Mouse (Mus musculus): ENCODE measurements around the gene Btg2. TPM values are rescaled to one million over a fixed set of nuclear protein-coding genes. Genes with fewer than 3 reads are reported as not detected.

Gene Btg2
- total RNA-seq, 2 experiments from 2014 or later: 23.1 to 32.7 TPM

DNA sequence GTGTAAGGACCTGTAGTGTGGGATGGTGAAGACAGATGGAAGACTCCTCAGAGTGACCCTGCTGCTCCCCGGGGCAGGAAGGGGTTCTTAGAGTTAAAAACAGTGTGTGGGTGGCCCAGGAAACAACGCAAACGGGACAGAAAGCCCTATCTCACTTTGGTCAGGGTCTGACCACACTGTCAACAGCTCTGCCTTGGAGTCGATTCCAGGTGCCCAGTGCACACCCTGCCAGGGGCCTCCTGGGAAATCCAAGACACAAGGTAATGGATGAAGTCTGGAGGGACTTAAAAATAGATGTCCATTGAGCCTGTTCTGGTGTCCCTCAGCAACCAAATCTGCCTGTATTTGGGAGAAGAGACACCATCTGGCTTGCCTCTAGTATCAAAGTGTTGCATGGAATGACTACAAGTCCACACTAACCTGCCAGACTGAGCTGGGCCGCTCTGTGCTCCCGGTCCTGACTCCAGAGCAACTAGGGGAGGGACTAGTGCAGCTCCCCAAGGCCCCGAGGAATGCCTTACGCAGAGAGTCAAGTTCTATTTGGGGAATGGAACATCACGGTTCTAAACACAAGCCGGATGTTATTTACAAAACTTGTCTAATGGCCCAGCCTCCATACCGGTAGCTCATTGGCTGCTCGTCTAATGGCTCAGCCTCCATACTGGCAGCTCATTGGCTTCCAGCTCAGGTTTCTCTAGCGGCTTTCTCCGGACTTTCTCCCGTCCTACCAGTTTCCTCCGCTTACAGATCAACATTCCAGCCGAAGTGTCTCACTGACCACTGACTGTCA, 20.0 kb upstream of the Btg2 start:
- peak; percentile 74 to 78 for DNase-seq (ENCODE audit: low spot score in 2 of 2)

DNA sequence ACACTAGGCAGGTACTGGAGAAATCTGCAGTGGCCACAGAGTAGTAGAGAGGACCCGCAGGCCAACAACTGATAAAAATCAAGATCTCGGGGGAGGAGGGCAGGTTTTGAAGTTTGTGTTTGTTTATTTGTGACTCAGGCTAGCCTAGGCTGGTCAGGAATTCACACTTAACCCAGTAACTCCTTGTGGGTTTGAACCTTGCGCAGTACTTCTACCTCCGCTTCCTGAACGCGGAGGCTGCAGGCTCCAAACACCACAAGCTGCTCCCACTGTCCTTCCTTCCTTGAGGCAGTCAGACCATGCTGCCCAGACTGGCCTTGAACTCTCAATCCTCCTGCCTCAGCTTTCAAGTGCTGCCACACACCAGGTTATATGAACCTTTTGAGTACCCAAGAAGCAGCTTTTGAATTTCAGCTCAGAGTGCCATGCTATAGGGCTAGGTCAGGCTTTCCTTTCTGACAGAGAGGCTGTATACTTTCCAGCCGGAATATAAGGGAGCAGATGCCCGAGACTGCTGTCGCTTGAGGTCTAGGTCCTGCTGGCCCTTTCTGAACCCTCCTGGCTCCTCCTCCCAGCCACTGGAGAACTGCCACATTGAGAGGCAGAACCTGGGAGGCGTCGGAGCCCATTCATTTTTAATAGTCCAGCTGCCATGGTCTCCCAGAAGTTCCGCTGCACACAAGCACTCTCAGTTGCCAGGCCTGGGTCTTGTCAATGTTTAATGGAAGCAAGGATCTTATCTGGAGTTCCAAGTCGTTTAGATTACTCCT, 19.2 kb upstream of the Btg2 start:
- peak in 1 of 2 experiments; percentile 30 for DNase-seq (ENCODE audit: low spot score in 2 of 2)

GRCm38 (mm10) chr1:134097080-134097855, 18.3 kb upstream of the Btg2 start:
- DNase-seq (ENCODE audit: low spot score in 2 of 2): no peak

DNA sequence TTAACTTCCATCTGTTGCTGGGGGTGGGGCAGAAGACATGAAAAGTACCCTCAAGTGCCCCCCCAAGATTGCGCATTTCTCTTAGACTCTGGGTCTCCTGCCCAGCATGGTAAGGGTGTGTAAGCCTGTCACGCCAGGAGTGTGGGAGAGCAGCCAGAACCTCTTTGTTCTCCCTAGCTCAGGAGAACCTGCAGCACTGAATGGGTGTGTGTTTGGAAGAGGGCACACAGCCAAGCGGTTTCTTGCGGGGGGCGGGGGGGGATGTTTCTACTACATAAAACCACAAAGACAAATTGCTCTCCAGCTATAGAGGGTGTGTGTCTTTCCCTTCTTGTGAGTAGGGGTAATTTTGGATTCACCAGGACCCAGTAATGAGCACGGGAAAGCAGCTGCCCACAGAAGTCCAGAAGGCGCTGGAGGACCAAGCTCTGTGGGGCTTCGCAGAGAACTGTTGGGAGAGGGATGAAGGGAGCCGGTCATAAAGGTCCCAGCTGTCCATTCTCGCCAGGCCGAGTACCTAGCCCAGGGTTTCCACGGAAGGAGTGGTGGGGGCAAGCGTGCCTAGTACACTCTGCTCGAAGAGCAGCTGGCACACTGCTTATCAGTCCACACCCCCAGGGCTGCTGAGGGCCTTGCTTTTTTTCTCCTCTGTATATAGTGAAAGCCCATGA, 17.5 kb upstream of the Btg2 start:
- peak in 1 of 2 experiments; percentile 18 for DNase-seq (ENCODE audit: low spot score in 2 of 2)

GRCm38 (mm10) chr1:134095721-134096120, 16.8 kb upstream of the Btg2 start:
- DNase-seq (ENCODE audit: low spot score in 2 of 2): no peak

GRCm38 (mm10) chr1:134095033-134095612, 16.2 kb upstream of the Btg2 start:
- DNase-seq (ENCODE audit: low spot score in 2 of 2): peak in 1 of 2 experiments; percentile 20

DNA sequence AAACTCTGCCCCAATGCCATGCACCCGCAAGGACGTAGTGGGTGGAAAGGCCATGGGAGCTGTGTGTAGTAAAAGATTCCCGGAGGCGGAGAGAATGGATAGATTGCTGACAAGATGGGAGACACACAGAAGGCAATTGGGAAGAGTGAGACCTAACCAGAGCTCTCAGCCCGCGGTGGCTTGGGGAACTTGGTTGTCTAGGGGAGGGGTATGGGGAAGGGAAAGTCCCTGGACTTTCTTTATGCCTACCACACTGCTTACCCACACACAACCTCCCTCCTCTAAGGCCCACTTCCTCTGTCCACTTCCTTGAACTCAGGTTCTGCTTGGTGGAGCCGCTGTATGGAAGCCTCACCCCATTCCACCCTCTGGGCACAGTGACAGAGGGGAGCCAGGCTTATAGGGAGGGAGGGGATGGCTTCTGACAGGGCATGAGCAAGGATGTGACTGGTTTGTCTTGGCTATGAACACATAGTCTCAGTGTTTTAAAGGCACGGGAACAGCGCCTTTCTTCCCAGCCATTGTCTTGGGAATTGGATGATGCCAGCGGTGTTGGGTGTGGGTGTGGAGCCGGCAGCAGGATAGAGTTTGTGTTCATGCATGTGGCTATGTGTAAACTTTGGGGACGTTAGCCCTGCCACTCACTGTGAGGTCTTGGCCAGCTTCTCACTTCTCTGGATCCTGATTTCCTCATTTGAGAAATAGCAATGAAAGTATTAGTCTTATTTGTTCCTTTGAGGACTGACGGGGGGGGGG, 15.0 kb upstream of the Btg2 start:
- peak in 1 of 2 experiments; percentile 41 for DNase-seq (ENCODE audit: low spot score in 2 of 2)

DNA sequence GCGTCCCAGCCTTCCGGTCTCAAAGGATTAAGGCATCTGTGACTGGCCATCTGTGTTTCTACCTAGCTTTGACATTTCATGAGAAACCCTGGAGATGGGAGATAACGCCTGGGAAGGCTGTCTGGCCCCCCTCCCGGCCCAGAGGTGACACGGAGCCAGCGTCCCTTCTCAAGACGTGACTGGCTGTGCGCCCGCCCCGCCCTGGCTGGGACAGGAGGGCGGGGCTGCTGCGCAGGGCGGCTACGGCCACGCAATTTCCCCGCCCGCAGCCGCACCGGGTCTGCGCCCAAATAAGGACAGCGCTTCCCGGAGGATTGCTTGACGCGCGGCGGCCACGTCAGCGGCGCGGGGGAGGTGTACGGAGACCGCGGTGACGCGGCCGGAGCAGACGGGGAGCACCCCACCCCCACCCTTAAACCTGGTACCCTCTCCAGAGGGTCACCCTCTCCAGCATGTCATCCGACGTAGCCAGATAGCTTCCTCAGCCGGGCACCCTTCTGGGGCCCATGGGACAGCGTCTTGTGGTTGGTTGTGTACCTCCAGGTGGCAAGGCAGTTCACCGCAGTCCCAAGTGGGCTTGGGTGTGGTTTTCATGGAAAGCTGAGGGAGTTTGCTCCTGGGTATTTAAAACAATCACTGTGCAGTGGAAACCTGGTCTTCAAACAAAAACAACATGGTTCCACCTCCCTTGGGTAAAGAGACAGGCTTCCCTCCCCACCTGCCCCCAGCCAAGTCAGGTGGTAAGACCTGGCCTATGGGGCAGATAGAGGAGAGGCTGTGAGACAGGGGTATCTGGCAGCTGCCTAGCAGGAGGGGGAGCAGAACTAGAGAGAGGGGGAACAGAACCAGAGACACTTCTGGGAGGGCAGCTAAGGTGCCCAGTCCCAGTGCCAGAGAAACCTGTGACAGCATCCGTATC, 14.2 kb upstream of the Btg2 start:
- DNase-seq (ENCODE audit: low spot score in 2 of 2): peak; percentile 92 to 94

GRCm38 (mm10) chr1:134092368-134092767, 13.4 kb upstream of the Btg2 start:
- no peak for DNase-seq (ENCODE audit: low spot score in 2 of 2)

DNA sequence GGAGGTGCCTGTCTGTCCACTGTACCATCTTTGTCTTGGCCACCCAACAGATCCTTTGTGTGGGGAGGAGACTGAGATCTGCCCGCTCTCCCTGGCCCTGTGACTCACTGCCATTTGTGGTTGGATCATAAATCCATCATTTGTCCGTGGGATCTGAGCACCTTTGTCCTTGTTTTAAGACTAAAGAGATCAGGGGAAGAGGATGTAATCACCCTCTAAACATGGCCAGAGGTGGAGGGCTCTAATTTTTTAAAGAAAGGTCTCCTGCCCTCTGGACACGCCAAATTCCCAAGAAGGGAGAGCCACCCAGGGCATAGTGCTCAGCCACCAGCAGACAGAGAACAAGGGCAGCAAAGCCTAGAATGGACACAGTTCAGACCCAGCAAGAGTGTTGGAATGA, 12.9 kb upstream of the Btg2 start:
- no peak for DNase-seq (ENCODE audit: low spot score in 2 of 2)

DNA sequence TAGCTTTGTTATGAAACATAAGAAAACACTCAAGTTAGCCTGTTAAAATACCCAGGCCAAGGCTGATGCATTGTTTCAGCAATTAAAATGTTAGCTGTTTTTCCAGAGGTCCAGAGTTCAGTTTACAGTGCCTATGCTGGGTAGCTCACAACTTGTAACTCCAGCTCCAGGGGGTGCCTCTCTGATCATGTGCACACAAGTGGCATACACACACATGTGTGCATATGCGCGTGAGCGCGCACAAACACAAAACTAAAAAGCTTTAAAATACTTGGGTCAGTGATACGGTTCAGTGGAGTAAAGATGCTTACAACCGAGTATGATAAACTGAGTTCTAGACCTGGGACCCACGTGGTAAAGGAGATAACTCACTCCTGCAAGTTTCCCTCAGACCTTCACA, 10.2 kb upstream of the Btg2 start:
- no peak for DNase-seq (ENCODE audit: low spot score in 2 of 2)

- DNase-seq (ENCODE audit: low spot score in 2 of 2): no peak
Observed at GRCm38 (mm10) chr1:134086811-134087398, 8.0 kb upstream of the Btg2 start.

GRCm38 (mm10) chr1:134086017-134086416, 7.1 kb upstream of the Btg2 start:
- DNase-seq (ENCODE audit: low spot score in 2 of 2): no peak

DNA sequence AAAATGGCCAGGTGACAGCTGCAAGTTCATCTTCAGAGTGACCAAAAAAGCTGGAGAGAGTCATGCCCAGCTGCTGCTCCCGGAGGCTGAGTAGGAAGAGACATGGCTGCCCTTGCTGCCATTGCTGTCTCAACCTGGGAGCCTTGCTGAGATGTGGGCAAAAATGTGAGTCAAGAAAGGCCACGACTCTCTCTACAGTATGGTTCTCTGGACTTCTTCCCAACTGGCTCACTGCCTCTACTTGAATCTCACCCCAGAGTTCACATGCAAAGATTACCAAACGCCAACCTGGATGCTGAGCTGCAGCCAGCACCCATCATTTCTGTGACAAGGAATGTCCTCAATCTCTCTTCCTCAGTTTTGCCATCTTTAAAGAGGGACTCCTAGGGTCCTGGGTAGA, 5.2 kb upstream of the Btg2 start:
- no peak for DNase-seq (ENCODE audit: low spot score in 2 of 2)

- DNase-seq (ENCODE audit: low spot score in 2 of 2): no peak
Observed at GRCm38 (mm10) chr1:134083676-134084075, 4.8 kb upstream of the Btg2 start.

- peak in 1 of 2 experiments; percentile 60 for DNase-seq (ENCODE audit: low spot score in 2 of 2)
Observed at GRCm38 (mm10) chr1:134082987-134083516, 4.1 kb upstream of the Btg2 start.

GRCm38 (mm10) chr1:134080881-134081450, 2.0 kb upstream of the Btg2 start:
- DNase-seq (ENCODE audit: low spot score in 2 of 2): no peak

DNA sequence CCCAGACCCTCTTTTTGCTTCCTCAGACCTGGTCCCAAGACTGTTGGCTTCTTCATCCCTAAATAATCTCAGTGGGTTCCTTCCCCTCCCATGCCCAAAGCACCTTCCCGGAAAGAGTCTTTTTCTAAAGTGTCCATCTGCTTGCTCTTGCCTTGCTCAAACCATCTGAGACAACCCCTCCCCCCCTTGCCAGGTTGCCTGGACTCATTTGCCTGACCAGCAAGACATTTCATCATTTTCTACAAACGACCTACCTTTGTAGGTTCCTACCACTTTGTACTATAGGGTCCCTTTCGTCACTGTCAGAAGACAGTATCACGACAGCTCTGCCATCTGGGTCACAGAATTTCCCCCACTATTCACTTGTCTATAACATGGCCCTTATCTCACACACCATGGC, 1.5 kb upstream of the Btg2 start:
- DNase-seq (ENCODE audit: low spot score in 2 of 2): no peak

Data from adrenal gland, adult 18-20 months (tissue).